Mouse (Mus musculus): ENCODE measurements around the gene Dio1.

Dio1 gene

DNA sequence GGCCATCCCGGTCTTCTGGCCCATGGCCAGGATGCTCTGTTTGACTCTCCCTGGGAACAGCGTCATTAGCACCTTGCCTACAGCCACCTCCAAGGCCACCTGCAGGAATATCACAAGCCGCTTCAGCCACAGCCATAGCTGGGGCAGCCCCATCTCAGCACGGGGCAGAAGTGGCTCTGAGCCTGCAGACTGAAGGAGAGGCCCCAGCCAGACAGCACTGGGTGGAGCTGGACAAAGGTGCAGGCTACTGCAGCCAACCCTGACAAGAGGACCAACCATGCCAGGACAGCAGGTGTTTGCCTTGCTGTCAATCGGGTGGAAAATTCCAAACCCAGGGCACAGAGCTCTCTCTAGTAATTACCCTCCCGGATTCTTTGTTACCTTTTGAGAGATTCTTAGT, at the start of gene Dio1:
Gene Dio1, minus strand, starts transcription at position 204 of the 400 bp plus-strand sequence.
- no peak for DNase-seq (ENCODE audit: inconsistent age in 2 of 2, low spot score in 1 of 2)

DNA sequence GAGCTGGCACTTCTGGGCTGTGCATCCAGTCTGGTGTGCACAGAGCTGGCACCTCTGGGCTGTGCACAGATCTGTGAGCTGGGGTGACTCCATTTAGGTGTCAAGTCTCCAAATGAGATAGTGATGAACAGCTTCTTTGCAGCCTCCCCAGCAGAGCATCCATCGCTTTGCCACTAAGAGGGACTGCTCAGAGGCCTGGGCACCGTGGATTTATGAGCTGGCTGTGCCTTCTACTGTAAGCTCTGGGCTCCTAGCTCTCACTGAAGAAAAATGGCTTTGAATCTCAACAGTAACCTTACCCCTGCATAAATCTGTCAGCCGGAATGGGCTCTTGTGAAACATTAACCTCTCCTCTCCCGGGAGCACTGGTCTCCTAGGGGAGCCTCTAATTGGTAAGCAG, 47.6 kb upstream of the Dio1 start:
- DNase-seq (ENCODE audit: inconsistent age in 2 of 2, low spot score in 1 of 2) = peak; percentile 40 to 61

GRCm38 (mm10) chr4:107354126-107354525, 47.2 kb upstream of the Dio1 start:
- no peak for DNase-seq (ENCODE audit: inconsistent age in 2 of 2, low spot score in 1 of 2)

DNA sequence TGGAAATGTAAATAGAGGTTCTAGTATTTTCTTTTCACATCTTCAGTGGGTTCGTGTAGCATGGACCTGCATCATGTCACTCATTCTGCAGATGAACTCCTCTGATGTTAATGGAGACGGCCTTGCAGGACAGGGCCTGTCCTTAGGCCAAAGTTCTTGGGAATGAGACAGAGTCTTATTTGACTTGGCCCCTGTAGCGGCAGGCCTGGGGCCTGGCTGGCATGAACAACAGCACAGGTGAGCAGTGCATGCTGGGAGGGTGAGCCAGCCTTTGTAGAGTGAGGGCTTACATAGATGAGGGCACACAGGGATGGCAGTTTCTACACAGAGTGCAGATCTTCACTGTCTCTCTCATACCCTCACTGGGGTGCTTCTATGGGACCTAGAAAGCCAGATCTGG, 46.6 kb upstream of the Dio1 start:
- no peak for DNase-seq (ENCODE audit: inconsistent age in 2 of 2, low spot score in 1 of 2)

DNA sequence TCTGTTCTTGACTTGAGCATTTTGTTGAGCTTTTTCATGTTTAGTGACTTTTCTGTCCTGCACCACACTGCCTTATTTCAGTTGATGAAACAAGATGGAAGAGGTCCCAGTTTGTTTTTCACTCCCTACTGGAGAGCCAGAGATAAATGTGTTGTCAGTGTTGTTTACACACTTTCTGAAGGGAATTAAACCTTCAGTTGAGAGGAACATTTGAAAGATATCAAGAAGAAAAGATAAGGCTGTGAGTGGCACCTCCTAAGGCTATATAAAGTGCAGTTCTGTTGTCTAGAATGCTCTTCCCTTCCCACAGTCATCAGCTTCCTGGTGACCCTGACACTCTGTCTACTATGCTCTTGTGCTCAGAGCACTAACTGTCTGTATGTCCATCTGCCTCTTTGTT, 44.4 kb upstream of the Dio1 start:
- DNase-seq (ENCODE audit: inconsistent age in 2 of 2, low spot score in 1 of 2) = no peak

- DNase-seq (ENCODE audit: inconsistent age in 2 of 2, low spot score in 1 of 2) = peak in 1 of 2 experiments; percentile 73
Measured at GRCm38 (mm10) chr4:107349311-107350008, 42.5 kb upstream of the Dio1 start.

- DNase-seq (ENCODE audit: inconsistent age in 2 of 2, low spot score in 1 of 2) = no peak
Measured at GRCm38 (mm10) chr4:107348529-107349310, 41.8 kb upstream of the Dio1 start.

DNA sequence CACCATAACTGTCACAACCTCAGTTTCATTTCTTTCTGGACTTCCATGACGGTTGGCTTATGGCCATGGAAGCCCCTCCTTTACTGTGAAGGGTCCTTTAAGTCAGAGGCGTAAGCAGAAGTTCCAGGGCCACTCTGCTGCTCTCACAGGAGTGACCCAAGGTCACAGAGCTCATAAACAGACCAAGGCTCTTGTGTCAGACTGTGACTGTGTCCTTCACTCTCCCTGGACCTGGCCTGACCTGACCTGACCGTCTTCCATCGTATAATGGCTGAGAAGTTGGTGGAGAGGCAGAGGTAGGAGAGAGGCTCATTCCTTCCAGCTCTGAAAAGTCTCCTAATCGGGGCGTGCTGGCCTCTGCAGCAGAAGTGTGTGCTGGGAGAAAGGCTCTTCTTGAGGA, 40.3 kb upstream of the Dio1 start:
- DNase-seq (ENCODE audit: inconsistent age in 2 of 2, low spot score in 1 of 2) = peak; percentile 59 to 80

- DNase-seq (ENCODE audit: inconsistent age in 2 of 2, low spot score in 1 of 2) = no peak
Measured at GRCm38 (mm10) chr4:107344612-107345011, 37.6 kb upstream of the Dio1 start.

DNA sequence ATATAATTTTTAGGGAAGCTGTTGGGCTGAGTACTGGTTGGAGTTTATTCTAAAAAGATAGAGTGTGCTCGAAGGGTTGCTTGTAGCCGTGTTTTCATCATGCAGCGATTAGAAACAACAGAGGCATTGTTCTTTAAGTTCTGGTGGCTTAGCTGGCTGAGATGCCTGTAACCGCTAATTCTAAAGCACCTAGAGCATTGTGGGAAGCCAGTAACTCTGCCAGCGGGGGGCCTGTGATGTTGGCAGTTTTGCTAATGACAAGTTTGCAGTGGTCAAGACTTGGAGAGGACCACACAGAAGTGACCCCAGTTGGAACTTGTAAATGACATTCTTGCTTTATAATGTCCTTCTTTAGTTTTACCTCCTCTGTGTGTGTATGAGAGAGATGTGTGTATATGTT, 34.4 kb upstream of the Dio1 start:
- DNase-seq (ENCODE audit: inconsistent age in 2 of 2, low spot score in 1 of 2) = no peak

- no peak for DNase-seq (ENCODE audit: inconsistent age in 2 of 2, low spot score in 1 of 2)
Measured at GRCm38 (mm10) chr4:107337455-107337854, 30.5 kb upstream of the Dio1 start.

GRCm38 (mm10) chr4:107336356-107336755, 29.4 kb upstream of the Dio1 start:
- DNase-seq (ENCODE audit: inconsistent age in 2 of 2, low spot score in 1 of 2) = no peak

DNA sequence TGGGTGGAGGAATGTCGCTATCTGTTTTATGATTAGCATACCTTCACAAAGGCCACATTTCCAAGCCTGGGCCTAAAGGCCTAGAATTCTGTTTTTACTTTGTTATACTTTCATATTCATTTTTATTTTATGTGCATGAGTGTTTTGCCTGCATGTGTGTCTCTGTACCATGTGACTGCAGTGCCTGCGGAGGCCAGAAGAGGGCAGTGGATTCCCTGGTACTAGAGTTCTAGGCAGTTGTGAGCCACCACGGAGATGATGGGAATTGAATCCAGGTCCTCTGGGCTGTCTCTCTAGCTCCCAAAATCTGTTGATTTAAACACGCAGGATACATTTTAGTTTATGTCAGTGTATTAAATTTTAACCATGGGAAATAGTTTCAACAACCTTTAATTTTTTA, 26.5 kb upstream of the Dio1 start:
- DNase-seq (ENCODE audit: inconsistent age in 2 of 2, low spot score in 1 of 2) = no peak

DNA sequence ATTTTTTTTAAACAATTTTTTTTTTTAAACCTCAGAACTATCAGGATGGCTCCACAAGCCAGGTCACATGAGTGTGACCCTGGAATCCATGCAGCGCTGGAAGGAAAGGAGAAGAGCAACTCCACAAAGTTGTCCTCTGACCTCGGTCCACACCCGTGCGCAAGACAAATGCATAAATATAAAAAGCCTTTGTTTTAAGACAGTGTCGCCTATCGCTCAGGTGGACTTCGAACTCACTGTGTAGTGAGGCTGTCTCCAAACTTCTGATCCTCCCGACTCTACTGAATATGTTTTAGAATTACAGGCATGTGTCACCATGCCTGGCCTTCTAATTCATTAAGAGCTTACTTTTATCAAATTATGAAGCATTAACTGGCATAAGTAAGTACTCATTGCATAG, 21.6 kb upstream of the Dio1 start:
- no peak for DNase-seq (ENCODE audit: inconsistent age in 2 of 2, low spot score in 1 of 2)

GRCm38 (mm10) chr4:107323113-107323512, 16.1 kb upstream of the Dio1 start:
- no peak for DNase-seq (ENCODE audit: inconsistent age in 2 of 2, low spot score in 1 of 2)

DNA sequence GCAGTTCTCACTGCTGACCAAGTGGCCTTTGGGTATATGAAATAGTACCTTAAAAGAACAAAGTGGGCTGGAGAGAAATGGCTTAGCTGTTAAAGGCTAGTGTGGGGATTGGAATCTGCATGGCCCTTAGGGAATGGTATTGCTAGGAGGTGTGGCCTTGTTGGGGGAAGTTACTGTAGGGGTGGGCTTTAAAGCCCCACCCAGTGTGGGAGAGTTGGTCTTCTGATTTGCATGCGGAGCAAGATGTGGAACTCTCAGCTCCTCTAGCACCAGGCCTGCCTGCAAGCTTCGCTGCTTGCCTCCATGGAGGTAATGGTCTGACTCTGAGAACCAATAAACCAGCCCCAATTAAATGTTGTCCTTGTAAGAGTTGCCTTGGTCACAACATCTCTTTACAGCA, 14.1 kb upstream of the Dio1 start:
- no peak for DNase-seq (ENCODE audit: inconsistent age in 2 of 2, low spot score in 1 of 2)

GRCm38 (mm10) chr4:107318646-107319045, 11.7 kb upstream of the Dio1 start:
- no peak for DNase-seq (ENCODE audit: inconsistent age in 2 of 2, low spot score in 1 of 2)

DNA sequence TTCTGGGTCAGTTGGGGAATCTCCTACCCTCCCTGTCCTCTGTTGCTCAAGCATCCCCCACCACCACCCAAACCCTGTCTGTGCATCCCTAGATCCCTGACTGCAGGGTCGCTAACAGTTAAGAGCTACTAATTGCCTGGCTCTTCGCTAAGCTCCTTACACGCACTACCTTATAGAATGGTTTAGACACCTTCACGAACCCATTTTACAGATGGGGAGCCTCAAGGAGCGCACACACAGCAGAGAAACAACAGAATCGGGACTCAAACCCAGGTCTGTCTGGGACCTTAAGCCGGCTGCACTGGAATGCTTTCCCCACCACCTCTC, 7.5 kb upstream of the Dio1 start:
- DNase-seq (ENCODE audit: inconsistent age in 2 of 2, low spot score in 1 of 2) = no peak

DNA sequence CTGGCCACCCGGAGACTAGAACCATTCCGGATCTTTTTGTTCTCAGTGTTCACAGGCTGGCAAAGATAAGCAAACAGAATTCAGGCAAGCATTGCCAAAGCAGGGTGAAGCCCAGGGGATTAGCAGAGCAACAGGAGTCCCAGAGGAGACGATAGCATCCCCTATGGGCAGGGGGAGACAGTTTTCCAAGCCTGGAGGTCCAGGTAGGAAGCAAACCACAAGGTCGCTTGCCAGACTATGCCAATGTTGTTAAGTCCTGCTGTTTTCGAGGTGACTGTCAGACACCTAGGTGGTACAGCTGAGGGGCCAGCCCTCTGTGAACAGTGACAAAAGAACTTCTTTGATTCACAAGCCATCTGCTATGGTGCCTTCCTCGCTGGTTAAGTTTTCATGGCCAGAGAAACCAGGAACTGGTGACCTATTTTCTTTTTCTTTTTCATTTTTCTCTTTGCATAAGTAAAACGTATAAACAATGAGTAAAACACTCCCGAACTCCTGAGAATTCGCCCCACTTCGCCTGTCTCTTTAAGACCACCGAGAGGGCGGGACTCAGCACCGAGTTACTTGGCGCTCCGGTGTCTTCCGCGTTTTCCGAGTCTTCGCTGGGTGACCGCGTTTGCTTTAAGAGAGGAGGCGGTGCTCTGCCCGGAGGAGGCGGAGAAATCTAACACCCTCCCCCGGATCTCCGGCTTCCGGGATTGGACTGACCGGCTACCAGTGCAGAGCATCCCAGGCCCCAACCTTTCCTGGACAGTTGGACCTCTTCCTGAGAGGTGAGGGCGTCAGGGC, 6.9 kb upstream of the Dio1 start, which contains the start of gene Yipf1:
Gene Yipf1, plus strand, starts transcription at position 674 of the 789 bp plus-strand sequence.
- DNase-seq (ENCODE audit: inconsistent age in 2 of 2, low spot score in 1 of 2) = peak; percentile 94 to 97

GRCm38 (mm10) chr4:107303531-107303930, 3.4 kb downstream of the Dio1 start:
- no peak for DNase-seq (ENCODE audit: inconsistent age in 2 of 2, low spot score in 1 of 2)

DNA sequence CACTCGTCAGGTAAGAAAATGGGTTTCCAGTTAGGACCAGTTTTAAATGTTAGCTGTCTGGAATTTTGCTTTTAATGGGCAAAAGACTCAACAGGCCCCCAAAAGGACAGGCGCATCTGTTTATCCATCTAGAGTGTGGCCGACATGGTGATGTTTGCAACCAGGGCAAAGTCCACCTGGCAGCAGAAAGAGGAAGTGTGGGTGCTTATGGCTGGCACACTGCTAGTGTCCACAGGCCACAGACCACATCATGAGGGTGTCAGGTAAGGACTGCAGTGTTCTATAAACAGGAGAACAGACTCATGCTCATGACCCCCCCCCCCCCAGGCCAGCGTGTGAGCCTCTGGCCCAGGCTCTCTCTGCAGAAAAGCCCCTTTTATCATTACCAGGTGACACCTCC, 4.1 kb downstream of the Dio1 start:
- no peak for DNase-seq (ENCODE audit: inconsistent age in 2 of 2, low spot score in 1 of 2)

DNA sequence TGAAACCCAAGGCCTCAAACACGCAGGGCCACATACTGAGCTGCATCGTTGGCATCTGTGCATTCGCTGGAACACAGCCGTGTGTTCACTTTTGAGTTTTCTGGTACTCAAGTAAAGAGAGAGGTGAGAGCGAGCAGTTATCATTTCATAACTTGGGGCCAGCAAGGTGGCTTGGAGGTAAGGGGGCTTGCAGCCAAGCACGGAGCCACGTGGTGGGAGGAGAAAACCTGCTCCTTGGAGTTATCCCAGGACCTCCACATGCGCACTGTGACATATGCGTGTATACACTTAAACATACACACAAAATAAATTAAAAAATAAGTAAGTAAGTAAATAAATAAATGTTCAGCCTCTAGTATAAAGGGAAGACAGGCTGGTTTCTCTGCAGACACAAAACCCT, 4.7 kb downstream of the Dio1 start:
- no peak for DNase-seq (ENCODE audit: inconsistent age in 2 of 2, low spot score in 1 of 2)

Measured in adrenal gland, adult (tissue).